Mouse (Mus musculus): ENCODE measurements at regions not wholly inside any gene's neighbourhood (a gene's known extent, or its start where the extent isn't known, plus 50 kb on each side); places are given as distances from the start of the nearest gene placed in this dataset.

GRCm38 (mm10) chr6:36058206-36058605, 329.7 kb upstream of the Chrm2 start:
- no peaks in the 10 kb centered on the region for H3K9me3 ChIP-seq (ENCODE audit: low read depth, low read length)
- no peaks in the 10 kb centered on the region for H3K36me3 ChIP-seq (ENCODE audit: insufficient read depth)
- DNase-seq, result no peak
- H3K27ac ChIP-seq (ENCODE audit: low read depth), result no peak overlapping the region
- H3K9ac ChIP-seq, result no peak overlapping the region
- no peak overlapping the region for H3K4me2 ChIP-seq
- H3K27me3 ChIP-seq (ENCODE audit: insufficient read depth, low read length), result no peaks in the 10 kb centered on the region
- H3K4me3 ChIP-seq (ENCODE audit: low read depth, low read length), result no peak overlapping the region
- TF ChIP-seq CTCF (IDR thresholded peaks at IDR 0.05; ENCODE audit: low read depth), result no peak
- no peaks in the 10 kb centered on the region for H3K4me1 ChIP-seq (ENCODE audit: insufficient read depth)
- no peak for ATAC-seq (ENCODE audit: insufficient read depth)

DNA sequence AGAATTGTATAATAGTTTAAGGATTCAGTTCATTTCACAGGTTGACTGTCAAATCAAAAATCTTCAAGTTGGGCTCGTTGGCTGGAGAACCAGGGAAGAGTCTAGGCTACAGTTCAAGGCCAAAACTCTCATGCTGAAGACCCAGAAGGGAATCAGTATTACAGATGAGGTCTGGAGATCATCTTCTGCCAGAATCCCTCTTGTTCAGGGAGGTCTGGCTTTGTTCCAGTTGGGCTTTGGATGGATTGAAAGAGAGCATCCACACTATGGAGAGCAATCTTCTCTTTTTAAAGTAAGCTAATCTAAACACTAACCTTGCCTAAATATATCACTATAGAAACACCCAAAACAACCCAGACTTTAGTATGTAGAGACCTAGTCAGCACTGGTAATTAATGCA, 327.5 kb upstream of the Chrm2 start:
- Histone ChIP-seq H3K27ac (ENCODE audit: low read depth) (no peak overlapping the region), H3K9ac (no peak overlapping the region), H3K36me3 (ENCODE audit: insufficient read depth) (no peaks in the 10 kb centered on the region), H3K9me3 (ENCODE audit: low read depth, low read length) (no peaks in the 10 kb centered on the region), H3K4me3 (ENCODE audit: low read depth, low read length) (no peak overlapping the region), H3K4me2 (no peak overlapping the region), H3K27me3 (ENCODE audit: insufficient read depth, low read length) (no peaks in the 10 kb centered on the region), H3K4me1 (ENCODE audit: insufficient read depth) (no peaks in the 10 kb centered on the region)
- peak; percentile 18 for DNase-seq
- 62% methylated on average over 1 of the region's 1 CpGs for WGBS
- TF ChIP-seq CTCF (IDR thresholded peaks at IDR 0.05; ENCODE audit: low read depth), result no peak
- ATAC-seq (ENCODE audit: insufficient read depth), result no peak

- no peak overlapping the region for H3K4me3 ChIP-seq (ENCODE audit: low read depth, low read length)
- no peaks in the 10 kb centered on the region for H3K27me3 ChIP-seq (ENCODE audit: insufficient read depth, low read length)
- H3K4me2 ChIP-seq, result no peak overlapping the region
- TF ChIP-seq CTCF (IDR thresholded peaks at IDR 0.05; ENCODE audit: low read depth), result no peak
- no peaks in the 10 kb centered on the region for H3K9me3 ChIP-seq (ENCODE audit: low read depth, low read length)
- 85% methylated on average over 1 of the region's 1 CpGs for WGBS
- H3K9ac ChIP-seq, result no peak overlapping the region
- no peak overlapping the region for H3K27ac ChIP-seq (ENCODE audit: low read depth)
- no peaks in the 10 kb centered on the region for H3K36me3 ChIP-seq (ENCODE audit: insufficient read depth)
- H3K4me1 ChIP-seq (ENCODE audit: insufficient read depth), result no peaks in the 10 kb centered on the region
- ATAC-seq (ENCODE audit: insufficient read depth) (no peak), DNase-seq (no peak)
Measured at GRCm38 (mm10) chr6:36064919-36065318, 323.0 kb upstream of the Chrm2 start.

DNA sequence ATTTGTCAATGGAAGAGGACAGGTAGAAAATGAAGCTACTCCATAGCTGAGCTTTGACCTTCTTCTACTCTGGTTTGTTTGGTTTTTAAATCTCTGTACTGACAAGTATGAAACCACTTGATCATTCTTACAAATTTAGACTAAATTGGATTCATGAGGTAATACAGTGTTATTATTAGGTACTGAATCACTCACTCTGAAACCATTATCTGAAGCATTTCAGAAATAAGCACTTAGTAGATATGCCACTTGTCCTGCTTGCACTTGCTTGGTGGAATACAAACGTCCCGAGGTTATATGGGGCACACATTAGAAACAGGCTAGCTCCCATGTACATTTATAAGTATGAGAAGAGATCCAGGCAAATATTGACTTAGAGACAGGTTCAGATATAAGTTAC, 319.2 kb upstream of the Chrm2 start:
- H3K9me3 ChIP-seq (ENCODE audit: low read depth, low read length), result no peaks in the 10 kb centered on the region
- no peak overlapping the region for H3K9ac ChIP-seq
- no peak overlapping the region for H3K4me2 ChIP-seq
- ATAC-seq (ENCODE audit: insufficient read depth) (no peak), DNase-seq (no peak)
- no peak overlapping the region for H3K27ac ChIP-seq (ENCODE audit: low read depth)
- no peaks in the 10 kb centered on the region for H3K4me1 ChIP-seq (ENCODE audit: insufficient read depth)
- TF ChIP-seq CTCF (IDR thresholded peaks at IDR 0.05; ENCODE audit: low read depth), result no peak
- no peaks in the 10 kb centered on the region for H3K27me3 ChIP-seq (ENCODE audit: insufficient read depth, low read length)
- H3K36me3 ChIP-seq (ENCODE audit: insufficient read depth), result no peaks in the 10 kb centered on the region
- no peak overlapping the region for H3K4me3 ChIP-seq (ENCODE audit: low read depth, low read length)
- 42% methylated on average over 2 of the region's 2 CpGs for WGBS

- Histone ChIP-seq H3K4me3 (ENCODE audit: low read depth, low read length) (no peak overlapping the region), H3K4me1 (ENCODE audit: insufficient read depth) (no peaks in the 10 kb centered on the region), H3K27ac (ENCODE audit: low read depth) (no peak overlapping the region), H3K4me2 (no peak overlapping the region), H3K9ac (no peak overlapping the region), H3K27me3 (ENCODE audit: insufficient read depth, low read length) (no peaks in the 10 kb centered on the region), H3K36me3 (ENCODE audit: insufficient read depth) (no peaks in the 10 kb centered on the region), H3K9me3 (ENCODE audit: low read depth, low read length) (no peaks in the 10 kb centered on the region)
- DNase-seq (no peak), ATAC-seq (ENCODE audit: insufficient read depth) (no peak)
- no peak for TF ChIP-seq CTCF (IDR thresholded peaks at IDR 0.05; ENCODE audit: low read depth)
- WGBS, result 58% methylated on average over 5 of the region's 5 CpGs
Measured at GRCm38 (mm10) chr6:36079559-36079958, 308.3 kb upstream of the Chrm2 start.

DNA sequence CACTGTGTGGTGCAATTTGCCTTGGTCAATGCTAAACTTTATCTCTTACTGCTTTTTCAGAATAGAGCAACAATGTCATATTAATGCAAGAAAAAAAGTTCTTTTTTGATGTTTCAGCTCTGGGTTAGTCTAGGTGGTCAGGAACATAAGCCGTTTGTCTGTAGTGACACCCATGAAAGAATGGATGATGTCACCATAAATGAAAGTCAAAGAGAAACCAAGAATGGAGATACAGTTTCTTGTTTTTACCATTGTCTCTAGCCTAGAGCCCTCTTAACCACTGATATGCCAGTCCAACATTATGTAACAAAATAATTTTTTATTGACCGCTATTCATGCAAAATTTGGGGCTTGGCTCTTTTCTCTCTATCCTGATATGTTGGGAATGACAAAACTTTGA, 294.3 kb upstream of the Chrm2 start:
- H3K4me3 ChIP-seq (ENCODE audit: low read depth, low read length), result no peak overlapping the region
- H3K9me3 ChIP-seq (ENCODE audit: low read depth, low read length), result no peaks in the 10 kb centered on the region
- H3K9ac ChIP-seq, result no peak overlapping the region
- no peak overlapping the region for H3K4me2 ChIP-seq
- ATAC-seq (ENCODE audit: insufficient read depth) (no peak), DNase-seq (no peak)
- no peak for TF ChIP-seq CTCF (IDR thresholded peaks at IDR 0.05; ENCODE audit: low read depth)
- H3K27ac ChIP-seq (ENCODE audit: low read depth), result no peak overlapping the region
- WGBS, result 86% methylated on average over 2 of the region's 2 CpGs
- no peaks in the 10 kb centered on the region for H3K27me3 ChIP-seq (ENCODE audit: insufficient read depth, low read length)
- no peaks in the 10 kb centered on the region for H3K36me3 ChIP-seq (ENCODE audit: insufficient read depth)
- H3K4me1 ChIP-seq (ENCODE audit: insufficient read depth), result no peaks in the 10 kb centered on the region

- Histone ChIP-seq H3K27me3 (ENCODE audit: insufficient read depth, low read length) (no peaks in the 10 kb centered on the region), H3K27ac (ENCODE audit: low read depth) (no peak overlapping the region), H3K4me1 (ENCODE audit: insufficient read depth) (no peaks in the 10 kb centered on the region), H3K9ac (no peak overlapping the region), H3K36me3 (ENCODE audit: insufficient read depth) (no peaks in the 10 kb centered on the region), H3K4me2 (no peak overlapping the region), H3K9me3 (ENCODE audit: low read depth, low read length) (no peaks in the 10 kb centered on the region), H3K4me3 (ENCODE audit: low read depth, low read length) (no peak overlapping the region)
- no peak for TF ChIP-seq CTCF (IDR thresholded peaks at IDR 0.05; ENCODE audit: low read depth)
- ATAC-seq (ENCODE audit: insufficient read depth) (no peak), DNase-seq (no peak)
- WGBS, result 87% methylated on average over 1 of the region's 1 CpGs
Measured at GRCm38 (mm10) chr6:36094075-36094474, 293.8 kb upstream of the Chrm2 start.

GRCm38 (mm10) chr6:36097391-36097790, 290.5 kb upstream of the Chrm2 start:
- Histone ChIP-seq H3K4me2 (no peak overlapping the region), H3K4me1 (ENCODE audit: insufficient read depth) (no peaks in the 10 kb centered on the region), H3K27ac (ENCODE audit: low read depth) (no peak overlapping the region), H3K9me3 (ENCODE audit: low read depth, low read length) (no peaks in the 10 kb centered on the region), H3K9ac (no peak overlapping the region), H3K4me3 (ENCODE audit: low read depth, low read length) (no peak overlapping the region), H3K27me3 (ENCODE audit: insufficient read depth, low read length) (no peaks in the 10 kb centered on the region), H3K36me3 (ENCODE audit: insufficient read depth) (no peaks in the 10 kb centered on the region)
- no peak for DNase-seq
- no peak for ATAC-seq (ENCODE audit: insufficient read depth)
- no peak for TF ChIP-seq CTCF (IDR thresholded peaks at IDR 0.05; ENCODE audit: low read depth)
- whole genome bisulfite sequencing, result 38% methylated on average over 2 of the region's 2 CpGs

Measured in lung, embryonic 14.5 days (tissue).